Mouse (Mus musculus): Measurements from ENCODE around the gene Cylc1. TPM values are rescaled to one million over a fixed set of nuclear protein-coding genes. Genes with fewer than 3 reads are reported as not detected.

Cylc1 gene
- 1.6 and 2.7 TPM in 2 replicates for polyA plus RNA-seq (2012; rRNA removed)

DNA sequence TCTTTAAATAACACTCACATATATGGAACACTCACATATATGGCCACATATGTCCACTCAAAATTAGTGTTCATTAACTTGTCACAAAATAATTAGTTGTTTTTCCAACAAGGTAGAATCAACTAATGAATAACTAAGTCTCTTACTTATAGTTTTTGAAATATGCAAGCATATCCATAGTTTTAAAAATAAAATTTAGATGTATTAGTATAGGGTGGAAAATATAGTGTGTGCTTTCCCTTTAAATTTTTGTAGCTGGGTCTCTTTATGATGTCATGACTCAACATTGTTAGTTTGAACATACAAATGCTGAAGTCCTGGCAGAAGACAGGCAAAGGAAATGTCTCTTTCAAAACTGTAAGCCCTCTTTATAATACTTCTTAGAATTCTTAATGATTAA, at the start of gene Cylc1:
Gene Cylc1 (plus strand): TSS at position 301 of the 400 bp plus-strand sequence.
- H3K27ac ChIP-seq (ENCODE audit: control insufficient read depth, insufficient read depth, low read depth, low read length) = no peak within 1 kb of the TSS
- no peaks in the 10 kb centered on the region for H3K27me3 ChIP-seq (ENCODE audit: control insufficient read depth, insufficient read depth, low read length)
- TF ChIP-seq POLR2A (IDR thresholded peaks at IDR 0.05; ENCODE audit: control insufficient read depth, low read depth, low read length) (no peak), CTCF (IDR thresholded peaks at IDR 0.05; ENCODE audit: control insufficient read depth, insufficient read depth, insufficient replicate concordance, low read depth, low read length) (no peak)
- peak within 1 kb of the TSS; percentile 62 for H3K4me3 ChIP-seq (ENCODE audit: control insufficient read depth, low read depth, low read length)
- H3K4me1 ChIP-seq (ENCODE audit: control insufficient read depth, insufficient read depth, low read length) = no peaks in the 10 kb centered on the region
- H3K36me3 ChIP-seq (ENCODE audit: control insufficient read depth, insufficient read depth, low read length) = no peaks in the 10 kb centered on the region

DNA sequence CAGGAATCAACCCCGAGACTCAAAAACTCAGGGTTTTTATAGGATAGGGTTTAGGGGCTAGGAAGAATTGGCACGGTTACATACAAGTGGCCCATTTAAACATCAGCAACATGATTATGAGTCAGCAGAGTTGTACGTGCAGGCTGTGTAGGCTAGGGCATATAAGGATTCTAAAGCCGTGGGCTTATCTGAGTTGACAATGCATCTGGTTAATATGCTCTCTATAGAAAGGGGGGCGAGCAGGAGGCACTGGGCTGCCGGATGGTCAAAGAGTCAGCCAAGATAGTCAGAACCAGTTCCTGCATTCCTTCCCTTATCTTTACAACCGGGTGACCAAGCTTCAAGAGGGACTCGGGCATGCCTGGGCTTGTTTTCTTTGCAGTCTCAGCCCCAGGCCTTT, 31.5 kb upstream of the Cylc1 start:
- no peak overlapping the region for H3K27ac ChIP-seq (ENCODE audit: control insufficient read depth, insufficient read depth, low read depth, low read length)
- TF ChIP-seq POLR2A (IDR thresholded peaks at IDR 0.05; ENCODE audit: control insufficient read depth, low read depth, low read length) (no peak), CTCF (IDR thresholded peaks at IDR 0.05; ENCODE audit: control insufficient read depth, insufficient read depth, insufficient replicate concordance, low read depth, low read length) (no peak)
- H3K4me3 ChIP-seq (ENCODE audit: control insufficient read depth, low read depth, low read length) = no peak overlapping the region
- no peaks in the 10 kb centered on the region for H3K4me1 ChIP-seq (ENCODE audit: control insufficient read depth, insufficient read depth, low read length)
- no peaks in the 10 kb centered on the region for H3K36me3 ChIP-seq (ENCODE audit: control insufficient read depth, insufficient read depth, low read length)
- no peaks in the 10 kb centered on the region for H3K27me3 ChIP-seq (ENCODE audit: control insufficient read depth, insufficient read depth, low read length)

DNA sequence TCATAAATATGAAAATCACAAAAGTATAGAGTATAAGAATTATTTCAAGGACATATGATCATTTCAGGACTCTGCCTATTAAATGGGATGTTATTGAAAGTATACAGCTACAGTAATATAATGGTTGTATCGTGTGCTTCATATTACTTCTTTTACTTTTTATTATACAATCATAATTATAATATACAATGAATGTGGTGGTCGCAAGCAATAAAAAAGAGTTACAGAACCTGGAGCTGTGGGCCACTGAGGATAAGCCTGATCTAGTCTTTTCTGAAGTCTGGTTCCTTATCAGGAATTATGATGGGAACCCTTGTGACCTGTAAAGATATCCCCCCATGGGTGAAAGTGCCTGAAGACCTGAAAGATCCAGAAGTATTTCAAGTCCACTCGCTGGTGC, 57.8 kb downstream of the Cylc1 start, which contains the start of gene Gm10112:
Gene Gm10112 (plus strand): TSS at position 301 of the 400 bp plus-strand sequence.
- TF ChIP-seq CTCF (IDR thresholded peaks at IDR 0.05; ENCODE audit: control insufficient read depth, insufficient read depth, insufficient replicate concordance, low read depth, low read length) (no peak), POLR2A (IDR thresholded peaks at IDR 0.05; ENCODE audit: control insufficient read depth, low read depth, low read length) (no peak)
- Histone ChIP-seq H3K4me1 (ENCODE audit: control insufficient read depth, insufficient read depth, low read length) (no peaks in the 10 kb centered on the region), H3K27ac (ENCODE audit: control insufficient read depth, insufficient read depth, low read depth, low read length) (no peak within 1 kb of the TSS), H3K36me3 (ENCODE audit: control insufficient read depth, insufficient read depth, low read length) (no peaks in the 10 kb centered on the region), H3K4me3 (ENCODE audit: control insufficient read depth, low read depth, low read length) (no peak within 1 kb of the TSS), H3K27me3 (ENCODE audit: control insufficient read depth, insufficient read depth, low read length) (no peaks in the 10 kb centered on the region)

Other genes starting within 250 kb of the Cylc1 start
- not detected in 2 replicates for gene Gm10112, start 57.9 kb downstream of the Cylc1 start, polyA plus RNA-seq (2012; rRNA removed)